Mouse (Mus musculus) hindbrain, embryonic 13.5 days (tissue): ENCODE measurements around the gene Sp100. TPM values are rescaled to one million over a fixed set of nuclear protein-coding genes. Genes with fewer than 3 reads are reported as not detected.
A peak's percentile ranks its signal among the peaks of the same experiment; 100 is the strongest.

Experiments
- ATAC-seq: fragments of 200-750 bp; cut with Nextera tagmentation; 2 replicates; pipeline ENCODE4 v1.8.0; 2017; ENCODE audit warnings: moderate TSS enrichment; ENCODE audit not compliant: low FRiP score
- H3K27ac ChIP-seq: fragments of 300-500 bp; sonication (generic); 2 replicates; pipeline ENCODE4 v1.5.1; 2015; ENCODE audit warnings: inconsistent platforms, mild to moderate bottlenecking, moderate library complexity
- H3K27me3 ChIP-seq: fragments of 300-500 bp; sonication (generic); 2 replicates; pipeline ENCODE4 v1.6.1; 2015; ENCODE audit warnings: mild to moderate bottlenecking, inconsistent platforms
- H3K36me3 ChIP-seq: fragments of 300-500 bp; sonication (generic); 2 replicates; pipeline ENCODE4 v1.6.1; 2015; ENCODE audit warnings: mild to moderate bottlenecking, inconsistent platforms
- H3K4me1 ChIP-seq: fragments of 300-500 bp; sonication (generic); replicated peaks from 2 replicates; pipeline ENCODE4 v1.6.1; 2015; ENCODE audit warnings: inconsistent platforms
- H3K4me2 ChIP-seq: fragments of 300-500 bp; sonication (generic); 2 replicates; pipeline ENCODE4 v1.6.1; 2015; ENCODE audit warnings: inconsistent platforms, mild to moderate bottlenecking, moderate library complexity
- H3K4me3 ChIP-seq: fragments of 300-500 bp; sonication (generic); 2 replicates; pipeline ENCODE4 v1.5.1; 2015; ENCODE audit warnings: mild to moderate bottlenecking, inconsistent platforms
- H3K9ac ChIP-seq: fragments of 300-500 bp; sonication (generic); 2 replicates; pipeline ENCODE4 v1.6.1; 2015; ENCODE audit warnings: mild to moderate bottlenecking, inconsistent platforms
- H3K9me3 ChIP-seq: fragments of 300-500 bp; sonication (generic); 2 replicates; pipeline ENCODE4 v1.6.1; 2016; ENCODE audit warnings: inconsistent platforms
- whole genome bisulfite sequencing: fragments of 180-500 bp; shearing (Covaris S2); methylation state at CpG from one replicate; pipeline ENCODE4 v1.1.7; 2015; 5-methylcytosine and 5-hydroxymethylcytosine counted together
- polyA plus RNA-seq: library from polyadenylated mRNA; unstranded; fragments of >200 nt; fragmentation: Nextera tagmentation; extraction: Ambion mirVana; gene quantifications from 2 replicates; pipeline ENCODE4 v1.2.1, GENCODE M21; 2015

Sp100 gene
- polyA plus RNA-seq, 1 experiment from 2014 or later = 0.57 TPM

DNA sequence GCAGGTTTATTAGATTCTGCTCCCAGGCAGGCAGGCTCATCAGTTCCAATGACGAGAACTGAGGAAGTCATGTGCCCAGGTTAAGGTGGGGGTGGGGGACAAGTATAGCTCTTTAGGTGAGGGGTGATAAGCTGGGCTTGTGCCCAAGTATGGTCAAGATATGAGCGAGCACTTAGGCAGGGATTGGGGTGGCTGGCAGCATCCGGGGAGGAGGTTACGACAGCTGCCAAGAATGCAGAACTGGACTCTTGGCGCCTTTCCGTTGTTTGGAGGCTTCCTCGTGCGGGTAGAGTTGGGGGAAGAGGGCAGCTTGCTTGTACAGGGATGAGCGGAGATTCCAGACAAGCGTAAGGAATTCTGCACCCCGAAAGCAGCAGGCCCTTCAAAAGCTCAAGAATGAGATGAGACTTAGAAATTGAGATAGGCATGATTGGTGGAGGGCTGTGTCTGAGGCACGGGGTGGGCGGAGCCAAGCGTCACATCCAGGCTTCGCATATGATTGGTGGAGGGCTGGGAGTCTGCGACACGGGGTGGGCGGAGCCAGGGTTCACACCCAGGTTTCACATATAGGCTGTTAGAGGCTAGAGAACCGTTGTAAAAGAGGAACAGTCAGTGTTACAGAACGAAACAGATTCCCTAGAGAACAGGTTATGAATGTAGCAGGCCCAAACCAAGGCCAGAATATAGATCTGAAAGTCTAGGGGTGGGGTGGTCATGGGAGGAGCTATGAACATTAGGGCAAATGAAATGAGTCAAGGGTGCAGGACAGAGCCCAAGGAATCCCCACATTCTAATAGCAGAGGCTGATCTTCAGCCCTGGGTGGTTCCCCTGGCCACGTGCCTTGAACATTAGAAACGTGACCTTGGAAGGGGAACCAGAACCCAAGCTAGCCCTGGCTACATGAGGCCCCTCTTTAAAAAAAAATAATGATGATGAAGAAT, 53.7 kb downstream of the Sp100 start:
- Histone ChIP-seq H3K27ac (peak overlapping the region; percentile 74; the same call in 1 of the 2 replicates), H3K27me3 (no peaks in the 10 kb centered on the region), H3K9ac (peak overlapping the region; percentile 65), H3K4me3 (peak overlapping the region; percentile 39), H3K4me1 (no peaks in the 10 kb centered on the region), H3K36me3 (no peaks in the 10 kb centered on the region), H3K9me3 (no peaks in the 10 kb centered on the region), H3K4me2 (peak overlapping the region; percentile 53)
- peak; percentile 100 for ATAC-seq
- WGBS = 30% methylated on average over 22 of the region's 22 CpGs

GRCm38 (mm10) chr1:85705552-85705951, 55.8 kb downstream of the Sp100 start:
- H3K4me3 ChIP-seq = no peak overlapping the region
- WGBS = 100% methylated on average over 1 of the region's 1 CpGs
- H3K27ac ChIP-seq = no peak overlapping the region
- H3K36me3 ChIP-seq = no peaks in the 10 kb centered on the region
- no peaks in the 10 kb centered on the region for H3K9me3 ChIP-seq
- H3K4me2 ChIP-seq = no peak overlapping the region
- H3K27me3 ChIP-seq = no peaks in the 10 kb centered on the region
- no peaks in the 10 kb centered on the region for H3K4me1 ChIP-seq
- no peak overlapping the region for H3K9ac ChIP-seq
- no peak for ATAC-seq

DNA sequence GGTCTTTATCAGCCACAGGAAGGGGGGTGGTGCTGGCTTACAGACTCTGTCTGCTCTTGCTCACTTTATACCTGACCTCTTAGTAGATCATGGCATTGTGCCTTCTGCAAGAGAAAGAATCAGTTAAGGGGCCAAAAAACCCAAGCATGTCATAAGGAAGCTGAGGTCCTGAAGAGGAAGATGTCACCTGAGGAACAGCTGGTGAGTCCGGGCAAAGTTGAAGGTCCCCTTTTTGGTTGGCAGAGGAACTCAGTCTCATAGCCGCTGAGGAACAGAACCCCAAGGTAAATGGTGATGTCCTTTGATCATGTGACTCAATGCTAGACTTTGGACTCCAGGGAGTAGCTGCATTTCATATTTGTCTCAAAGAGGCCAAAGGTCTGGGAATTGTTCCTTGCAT, 57.0 kb downstream of the Sp100 start:
- Histone ChIP-seq H3K9ac (no peak overlapping the region), H3K4me2 (no peak overlapping the region), H3K4me3 (no peak overlapping the region), H3K36me3 (no peaks in the 10 kb centered on the region), H3K9me3 (no peaks in the 10 kb centered on the region), H3K27ac (no peak overlapping the region), H3K27me3 (no peaks in the 10 kb centered on the region), H3K4me1 (no peaks in the 10 kb centered on the region)
- WGBS = 93% methylated on average over 2 of the region's 2 CpGs
- ATAC-seq = no peak

GRCm38 (mm10) chr1:85714501-85714900, 64.7 kb downstream of the Sp100 start:
- no peak for ATAC-seq
- no peak overlapping the region for H3K4me3 ChIP-seq
- H3K4me1 ChIP-seq = 0 out of 2 replicates have a peak, but pooled peaks cover 3% of the 10 kb centered on the region
- no peak overlapping the region for H3K4me2 ChIP-seq
- no peak overlapping the region for H3K27ac ChIP-seq
- H3K27me3 ChIP-seq = no peaks in the 10 kb centered on the region
- no peak overlapping the region for H3K9ac ChIP-seq
- H3K36me3 ChIP-seq = no peaks in the 10 kb centered on the region
- no peaks in the 10 kb centered on the region; the same call in 1 of the 2 replicates for H3K9me3 ChIP-seq

- H3K4me3 ChIP-seq = no peak overlapping the region
- H3K27me3 ChIP-seq = no peaks in the 10 kb centered on the region
- no peaks in the 10 kb centered on the region; the same call in 1 of the 2 replicates for H3K9me3 ChIP-seq
- H3K36me3 ChIP-seq = no peaks in the 10 kb centered on the region
- WGBS = 53% methylated on average over 7 of the region's 7 CpGs
- peaks cover 11% of the 10 kb centered on the region for H3K4me1 ChIP-seq
- H3K27ac ChIP-seq = no peak overlapping the region
- no peak overlapping the region for H3K4me2 ChIP-seq
- no peak overlapping the region for H3K9ac ChIP-seq
- ATAC-seq = no peak
Observed at GRCm38 (mm10) chr1:85716447-85717027, 66.7 kb downstream of the Sp100 start.

DNA sequence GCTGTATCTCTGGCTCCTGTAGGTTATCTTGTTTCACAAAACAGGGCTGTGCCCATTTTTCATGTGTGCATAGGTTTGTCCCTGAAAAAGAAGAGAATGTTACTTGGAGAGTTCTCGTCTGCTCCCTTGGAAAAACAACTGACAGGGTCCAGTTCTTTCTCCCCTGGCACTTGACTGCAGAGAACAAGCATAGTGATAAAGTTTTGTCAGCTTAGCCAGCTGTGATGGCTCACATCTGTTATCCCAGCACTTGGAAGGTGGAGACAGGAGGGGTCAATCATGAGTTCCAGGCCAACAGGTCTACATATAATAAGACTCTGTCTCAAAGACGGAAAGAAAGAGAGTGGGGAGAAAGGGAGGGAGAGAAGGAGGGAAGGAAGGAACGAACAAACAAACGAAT, 69.3 kb downstream of the Sp100 start:
- WGBS = 87% methylated on average over 4 of the region's 4 CpGs

DNA sequence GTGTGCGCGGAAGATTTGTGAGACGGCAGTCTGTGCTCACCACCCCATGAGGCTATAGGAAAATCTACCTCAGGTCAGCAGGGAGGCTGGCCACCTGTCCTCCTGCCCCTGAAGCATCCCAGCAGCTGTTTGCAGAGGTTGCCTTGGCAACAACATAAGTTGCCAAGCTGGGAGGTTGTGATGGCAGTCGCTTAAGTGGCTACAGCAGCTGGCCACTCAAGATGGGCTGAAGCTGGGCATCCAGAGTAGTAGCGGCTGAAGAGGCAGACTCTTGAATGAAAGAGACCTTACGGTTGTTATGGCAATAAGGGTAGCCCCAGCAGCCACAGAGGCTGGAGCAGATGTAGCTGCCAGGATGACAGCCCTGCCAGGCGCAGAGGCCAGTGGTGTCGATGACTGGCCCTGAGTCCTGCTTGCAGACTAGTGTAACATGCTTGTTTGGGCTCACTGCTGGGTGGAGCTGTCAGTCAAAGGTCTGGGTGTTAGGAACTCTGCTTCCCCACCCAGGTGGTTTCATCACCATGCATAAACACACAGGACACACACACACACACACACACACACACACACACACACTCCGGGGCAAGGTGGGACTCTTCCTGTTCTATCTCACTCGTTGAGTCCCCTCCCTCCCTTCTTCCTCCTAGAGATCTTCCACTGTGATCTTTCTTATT, 70.6 kb downstream of the Sp100 start:
- Histone ChIP-seq H3K27ac (no peak overlapping the region), H3K9me3 (no peaks in the 10 kb centered on the region), H3K36me3 (no peaks in the 10 kb centered on the region), H3K4me3 (no peak overlapping the region), H3K4me2 (no peak overlapping the region), H3K27me3 (no peaks in the 10 kb centered on the region), H3K9ac (no peak overlapping the region), H3K4me1 (peaks cover 11% of the 10 kb centered on the region)
- peak; percentile 74 for ATAC-seq
- whole genome bisulfite sequencing = 51% methylated on average over 10 of the region's 10 CpGs

More for the DNA sequence above, 69.3 kb downstream of the Sp100 start:
- H3K27ac ChIP-seq = no peak overlapping the region
- no peaks in the 10 kb centered on the region for H3K36me3 ChIP-seq
- H3K27me3 ChIP-seq = no peaks in the 10 kb centered on the region
- no peak overlapping the region for H3K4me2 ChIP-seq
- H3K9me3 ChIP-seq = no peaks in the 10 kb centered on the region
- no peak overlapping the region for H3K9ac ChIP-seq
- ATAC-seq = no peak
- peaks cover 11% of the 10 kb centered on the region for H3K4me1 ChIP-seq
- H3K4me3 ChIP-seq = no peak overlapping the region

GRCm38 (mm10) chr1:85730471-85730870, 80.7 kb downstream of the Sp100 start:
- Histone ChIP-seq H3K27ac (no peak overlapping the region), H3K4me1 (no peaks in the 10 kb centered on the region), H3K27me3 (no peaks in the 10 kb centered on the region), H3K9me3 (no peaks in the 10 kb centered on the region), H3K4me2 (no peak overlapping the region), H3K4me3 (no peak overlapping the region), H3K36me3 (no peaks in the 10 kb centered on the region), H3K9ac (no peak overlapping the region)
- no peak for ATAC-seq
- WGBS = 91% methylated on average over 6 of the region's 6 CpGs

- Histone ChIP-seq H3K9ac (no peak overlapping the region), H3K4me1 (peaks cover 3% of the 10 kb centered on the region; the same call in 1 of the 2 replicates), H3K4me2 (no peak overlapping the region), H3K9me3 (no peaks in the 10 kb centered on the region), H3K4me3 (no peak overlapping the region), H3K27me3 (no peaks in the 10 kb centered on the region), H3K36me3 (no peaks in the 10 kb centered on the region), H3K27ac (no peak overlapping the region)
- no peak for ATAC-seq
- 81% methylated on average over 3 of the region's 3 CpGs for WGBS
Observed at GRCm38 (mm10) chr1:85732581-85732980, 82.8 kb downstream of the Sp100 start.

DNA sequence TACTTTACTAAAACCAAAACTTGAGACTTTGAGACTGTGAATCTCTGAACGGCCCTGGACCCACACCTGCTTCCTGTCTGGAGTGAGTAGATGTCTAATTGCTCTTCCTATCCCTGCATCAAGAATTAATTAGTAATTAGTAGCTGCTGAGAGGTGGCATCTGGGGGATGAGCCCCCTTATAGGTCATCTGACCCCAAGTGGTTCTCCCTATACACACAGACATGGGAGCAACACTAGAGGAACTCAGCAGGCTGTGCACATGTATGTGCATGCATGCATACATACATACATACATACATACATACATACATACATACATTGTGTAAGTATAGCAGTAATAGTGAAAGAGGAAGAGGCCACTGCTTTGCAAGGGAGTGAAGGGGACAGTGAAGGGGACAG, 84.7 kb downstream of the Sp100 start:
- 89% methylated on average over 1 of the region's 1 CpGs for WGBS
- Histone ChIP-seq H3K27ac (no peak overlapping the region), H3K4me3 (no peak overlapping the region), H3K4me2 (no peak overlapping the region), H3K9me3 (no peaks in the 10 kb centered on the region), H3K36me3 (no peaks in the 10 kb centered on the region), H3K27me3 (no peaks in the 10 kb centered on the region), H3K4me1 (peaks cover 3% of the 10 kb centered on the region; the same call in 1 of the 2 replicates), H3K9ac (no peak overlapping the region)
- no peak for ATAC-seq

GRCm38 (mm10) chr1:85735463-85736123, 85.8 kb downstream of the Sp100 start:
- H3K36me3 ChIP-seq = no peaks in the 10 kb centered on the region
- H3K9me3 ChIP-seq = no peaks in the 10 kb centered on the region
- peaks cover 3% of the 10 kb centered on the region; the same call in 1 of the 2 replicates for H3K4me1 ChIP-seq
- no peaks in the 10 kb centered on the region for H3K27me3 ChIP-seq
- H3K27ac ChIP-seq = no peak overlapping the region
- WGBS = 71% methylated on average over 13 of the region's 13 CpGs
- no peak overlapping the region for H3K9ac ChIP-seq
- H3K4me2 ChIP-seq = no peak overlapping the region
- no peak for ATAC-seq
- H3K4me3 ChIP-seq = no peak overlapping the region
